Mouse (Mus musculus) CH12.LX (cell line): ENCODE measurements around the gene Iqschfp. TPM values are rescaled to one million over a fixed set of nuclear protein-coding genes. Genes with fewer than 3 reads are reported as not detected.

Experiments
- DNase-seq: peaks from one replicate; pipeline ENCODE4 v3.0.0-alpha.2; 2013; ENCODE audit errors: extremely low read depth
- H3K27ac ChIP-seq: 2 replicates; pipeline ENCODE4 v1.5.1; 2012; ENCODE audit warnings: low read depth, mild to moderate bottlenecking, control low read depth, moderate library complexity; ENCODE audit not compliant: insufficient read depth
- H3K27me3 ChIP-seq: replicated peaks from 2 replicates; pipeline ENCODE3; 2012; ENCODE audit warnings: inconsistent platforms
- H3K36me3 ChIP-seq, 2 experiments: replicated peaks in 1 of 2; 2 replicates each; pipeline versions ENCODE3 to v1.6.1; 2012; ENCODE audit warnings: inconsistent platforms in 1 of 2, low read length in 1 of 2, mild to moderate bottlenecking in 1 of 2, mixed read lengths in 1 of 2, moderate library complexity in 1 of 2; ENCODE audit not compliant: control insufficient read depth in 1 of 2, insufficient read depth in 1 of 2
- H3K4me1 ChIP-seq, 2 experiments: 2 replicates each; pipeline ENCODE4 v1.6.1; 2012; ENCODE audit warnings: inconsistent platforms in 1 of 2, moderate library complexity in 1 of 2; ENCODE audit not compliant: insufficient read depth in 2 of 2, control insufficient read depth in 1 of 2
- H3K4me2 ChIP-seq: 2 replicates; pipeline ENCODE4 v1.6.1; 2012; ENCODE audit warnings: low read depth, mild to moderate bottlenecking, control low read depth; ENCODE audit not compliant: poor library complexity, insufficient read depth, severe bottlenecking
- H3K4me3 ChIP-seq, 3 experiments: fragments of 150-350 bp in 1 of 3; sonication (generic) in 1 of 3; replicated peaks in 1 of 3; 2 replicates each; pipeline versions ENCODE3 to v1.5.1; 2011 to 2012; ENCODE audit warnings: low read depth in 2 of 3, low read length in 2 of 3, mild to moderate bottlenecking in 2 of 3, moderate library complexity in 2 of 3, control low read depth in 1 of 3, improper control_type of control experiment in 1 of 3, inconsistent platforms in 1 of 3, mixed read lengths in 1 of 3; ENCODE audit not compliant: poor library complexity in 1 of 3
- H3K79me2 ChIP-seq: replicated peaks from 2 replicates; pipeline ENCODE4 v1.6.1; 2012; ENCODE audit warnings: mild to moderate bottlenecking, moderate library complexity; ENCODE audit not compliant: control insufficient read depth, poor library complexity, insufficient read depth, severe bottlenecking; ENCODE audit errors: extremely low read depth
- H3K9ac ChIP-seq: 2 replicates; pipeline ENCODE4 v1.6.1; 2012; ENCODE audit warnings: low read depth, mild to moderate bottlenecking, control low read depth, moderate library complexity; ENCODE audit not compliant: insufficient read depth
- H3K9me3 ChIP-seq: replicated peaks from 2 replicates; pipeline ENCODE3; 2012; ENCODE audit warnings: low read length, inconsistent platforms, mixed read lengths
- BHLHE40 ChIP-seq: IDR thresholded peaks from 2 replicates; pipeline ENCODE4 v1.6.1; 2011; ENCODE audit warnings: mild to moderate bottlenecking, low read depth, low read length, improper control_type of control experiment
- EP300 ChIP-seq: IDR thresholded peaks from 2 replicates; pipeline ENCODE4 v1.6.1; 2011; ENCODE audit warnings: low read length, improper control_type of control experiment
- GABPA ChIP-seq: IDR thresholded peaks from 2 replicates; pipeline ENCODE4 v1.6.1; 2012; ENCODE audit warnings: low read depth, low read length, improper control_type of control experiment, inconsistent platforms; ENCODE audit not compliant: insufficient replicate concordance
- MAFK ChIP-seq: IDR thresholded peaks from 2 replicates; pipeline ENCODE4 v1.6.1; 2011; ENCODE audit warnings: low read length, improper control_type of control experiment; ENCODE audit not compliant: insufficient replicate concordance
- MEF2A ChIP-seq: IDR thresholded peaks from 2 replicates; pipeline ENCODE4 v1.6.1; 2014; ENCODE audit warnings: low read depth, mild to moderate bottlenecking, inconsistent platforms, low read length, improper control_type of control experiment, borderline replicate concordance
- MXI1 ChIP-seq: IDR thresholded peaks from 2 replicates; pipeline ENCODE4 v1.6.1; 2011; ENCODE audit warnings: mild to moderate bottlenecking, low read depth, low read length, improper control_type of control experiment
- NELFE ChIP-seq: IDR thresholded peaks from 2 replicates; pipeline ENCODE4 v1.6.1; 2011; ENCODE audit warnings: low read depth, low read length, improper control_type of control experiment
- RAD21 ChIP-seq: IDR thresholded peaks from 2 replicates; pipeline ENCODE4 v1.6.1; 2011; ENCODE audit warnings: low read depth, mild to moderate bottlenecking, low read length, improper control_type of control experiment, moderate library complexity
- SMC3 ChIP-seq: IDR thresholded peaks from 2 replicates; pipeline ENCODE4 v1.6.1; 2011; ENCODE audit warnings: low read depth, low read length, improper control_type of control experiment
- ZKSCAN1 ChIP-seq: IDR thresholded peaks from 2 replicates; pipeline ENCODE4 v1.6.1; 2012; ENCODE audit warnings: low read depth, inconsistent platforms, low read length, improper control_type of control experiment, borderline replicate concordance
- ZMIZ1 ChIP-seq: IDR thresholded peaks from 2 replicates; pipeline ENCODE4 v1.6.1; 2012; ENCODE audit warnings: low read depth, mild to moderate bottlenecking, inconsistent platforms, low read length, improper control_type of control experiment
- ZNF384 ChIP-seq: IDR thresholded peaks from 2 replicates; pipeline ENCODE4 v1.6.1; 2012; ENCODE audit warnings: low read depth, low read length, improper control_type of control experiment, inconsistent platforms
- dilution Hi-C: fragments of 300-500 bp; cut with MboI; formaldehyde crosslinking; loops from 2 replicates; pipeline ENCODE4 v1.14.3; 2020; ENCODE audit warnings: low sequenced_read_pairs; ENCODE audit not compliant: extremely low pct_unique_long_range_greater_than_20kb, extremely low pct_ligation_motif_present
- in situ Hi-C: fragments of 300-500 bp; cut with MboI; formaldehyde crosslinking; loops from 3 replicates; pipeline ENCODE4 v1.14.3; 2019; ENCODE audit warnings: low sequenced_read_pairs, low pct_ligation_motif_present, low pct_unique_long_range_greater_than_20kb, mixed read lengths
- polyA plus RNA-seq: library from polyadenylated mRNA; unstranded; fragments of >175 nt; gene quantifications from 2 replicates; pipeline ENCODE4 v1.2.1, GENCODE M21; 2012; ENCODE audit warnings: low read depth; ENCODE audit not compliant: insufficient read length
- total RNA-seq, 2 experiments: library from RNA; depleted of rRNA; stranded (reverse); fragments of 300-350 nt in 1 of 2; fragments of >200 nt in 1 of 2; gene quantifications; 2 replicates each; pipeline ENCODE4 v1.2.3; 2012 to 2014

The Iqschfp gene
- total and polyA plus RNA-seq, 3 experiments, result 0.13 to 0.25 TPM; not detected in 1

DNA sequence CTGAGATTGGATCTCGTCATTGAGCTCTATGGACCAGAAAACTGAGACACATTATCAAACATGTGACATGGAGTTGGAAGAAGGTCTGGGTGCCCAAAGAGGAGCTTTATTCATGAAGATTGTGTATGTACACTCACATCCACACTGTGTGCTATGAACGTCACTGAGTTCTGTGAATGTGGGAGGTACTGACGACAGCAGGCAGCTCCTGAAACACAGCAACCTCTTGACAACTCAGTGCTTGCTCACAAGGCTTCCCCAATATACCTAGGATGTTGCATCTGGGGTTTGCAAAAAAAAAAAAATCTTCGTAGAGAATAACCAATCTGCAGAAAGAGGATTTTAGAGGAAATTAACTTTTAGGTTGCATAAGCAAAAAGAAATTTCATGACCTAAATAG, 31.1 kb downstream of the Iqschfp start:
- in situ Hi-C loops, result no loop called here
- no peak for TF ChIP-seq ZNF384
- TF ChIP-seq EP300, result no peak
- TF ChIP-seq BHLHE40, result no peak
- no peak for TF ChIP-seq ZKSCAN1
- no peak for TF ChIP-seq ZMIZ1
- TF ChIP-seq MXI1, result no peak
- TF ChIP-seq, all 38 proteins: peak for 0
- dilution Hi-C loops, result no loop called here

DNA sequence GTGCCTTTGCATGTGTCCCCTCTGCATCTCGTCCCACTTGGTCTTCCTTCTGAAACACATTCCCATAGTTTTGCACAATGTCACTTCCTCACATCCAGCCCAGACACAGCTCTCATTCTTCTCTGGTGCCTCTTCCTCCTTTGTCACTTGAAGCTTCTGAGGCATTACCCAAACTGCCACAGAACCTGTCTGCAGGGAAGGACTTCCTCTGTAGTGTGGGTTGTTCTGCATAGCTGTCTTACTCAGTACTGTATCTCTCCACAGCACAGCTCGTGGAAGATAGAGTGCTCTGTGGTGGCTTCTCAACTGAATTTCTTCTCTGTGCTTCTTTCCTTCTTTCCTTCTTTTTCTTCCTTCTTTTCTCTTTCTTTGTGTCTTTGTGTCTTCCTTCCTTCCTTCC, 33.4 kb downstream of the Iqschfp start:
- in situ Hi-C loops, result no loop called here
- Histone ChIP-seq H3K4me2 (no peak overlapping the region), H3K9ac (no peak overlapping the region), H3K79me2 (no peaks in the 10 kb centered on the region), H3K27me3 (no peaks in the 10 kb centered on the region), H3K4me1 (peaks cover 0 to 5% of the 10 kb centered on the region in 2 experiments; a peak in 1 of 4 replicates), H3K4me3 (no peak overlapping the region), H3K9me3 (no peaks in the 10 kb centered on the region), H3K27ac (no peak overlapping the region), H3K36me3 (no peaks in the 10 kb centered on the region)
- TF ChIP-seq NELFE (no peak), GABPA (no peak), MEF2A (no peak), RAD21 (no peak)
- no peak for DNase-seq
- dilution Hi-C loops, result no loop called here

More for the DNA sequence above, 31.1 kb downstream of the Iqschfp start:
- Histone ChIP-seq H3K27ac (no peak overlapping the region), H3K4me2 (no peak overlapping the region), H3K9ac (no peak overlapping the region), H3K9me3 (no peaks in the 10 kb centered on the region), H3K36me3 (no peaks in the 10 kb centered on the region), H3K79me2 (no peaks in the 10 kb centered on the region), H3K4me3 (no peak overlapping the region), H3K4me1 (peaks cover 0 to 5% of the 10 kb centered on the region in 2 experiments; a peak in 1 of 4 replicates), H3K27me3 (no peaks in the 10 kb centered on the region)
- no peak for DNase-seq

DNA sequence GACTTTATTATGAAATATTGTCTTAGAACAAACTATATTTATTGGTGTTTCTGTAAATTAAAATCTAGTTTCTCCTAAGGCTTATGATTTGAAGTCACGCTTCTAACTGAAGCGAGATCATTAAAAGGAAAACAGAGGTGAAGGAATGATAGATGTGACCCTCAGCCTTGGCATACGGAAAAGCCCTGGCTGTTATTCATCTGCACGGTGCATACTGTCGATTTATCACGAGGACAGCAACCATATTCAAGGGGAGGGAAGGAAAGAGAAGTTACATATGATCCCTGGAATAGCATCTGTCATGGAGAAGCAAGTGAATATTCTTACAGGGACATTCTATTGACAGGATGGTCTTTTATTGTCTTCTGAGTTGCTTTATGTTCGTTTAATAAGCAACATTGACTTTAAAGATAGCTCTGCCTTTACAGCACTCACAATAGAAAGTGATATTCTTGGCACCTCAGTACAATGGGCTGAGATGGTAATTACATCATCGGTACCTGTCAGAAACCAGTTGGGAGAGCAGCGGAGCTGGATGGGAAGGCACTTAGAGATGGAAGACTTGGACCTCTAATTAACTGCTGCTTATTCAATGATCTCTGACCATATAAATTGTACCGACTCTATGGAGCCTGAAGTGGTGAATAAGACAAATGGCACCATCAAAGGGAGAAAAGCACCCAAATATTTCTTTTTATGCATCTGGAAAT, 38.5 kb downstream of the Iqschfp start:
- H3K27me3 ChIP-seq, result no peaks in the 10 kb centered on the region
- peaks cover 0 to 10% of the 10 kb centered on the region in 2 experiments; a peak in 2 of 4 replicates for H3K4me1 ChIP-seq
- no peaks in the 10 kb centered on the region for H3K79me2 ChIP-seq
- dilution Hi-C loops (no loop called here), in situ Hi-C loops (no loop called here)
- H3K9me3 ChIP-seq, result no peaks in the 10 kb centered on the region
- no peak overlapping the region for H3K27ac ChIP-seq
- no peak overlapping the region for H3K4me2 ChIP-seq
- no peaks in the 10 kb centered on the region for H3K36me3 ChIP-seq
- no peak overlapping the region for H3K9ac ChIP-seq
- TF ChIP-seq MAFK, result no peak
- TF ChIP-seq ZMIZ1, result no peak
- TF ChIP-seq SMC3, result no peak
- H3K4me3 ChIP-seq, result no peak overlapping the region
- no peak for DNase-seq
